Mouse (Mus musculus) gastrocnemius, adult 18-20 months (tissue): ENCODE data around the gene Ssu72. TPM values are rescaled to one million over a fixed set of nuclear protein-coding genes. Genes with fewer than 3 reads are reported as not detected.

ENCODE experiments used
- DNase-seq: peaks from one replicate; pipeline ENCODE4 v3.0.0; 2021; ENCODE audit warnings: low spot score
- total RNA-seq, 2 experiments: library from RNA; stranded (reverse); gene quantifications; 2 replicates each; pipeline ENCODE4 v1.2.3; 2021

The Ssu72 gene
- total RNA-seq, 2 experiments from 2014 or later, result 40.7 to 45.6 TPM

GRCm38 (mm10) chr4:155745136-155745535 is 40.5 kb downstream of the Ssu72 start:
- no peak for DNase-seq

DNA sequence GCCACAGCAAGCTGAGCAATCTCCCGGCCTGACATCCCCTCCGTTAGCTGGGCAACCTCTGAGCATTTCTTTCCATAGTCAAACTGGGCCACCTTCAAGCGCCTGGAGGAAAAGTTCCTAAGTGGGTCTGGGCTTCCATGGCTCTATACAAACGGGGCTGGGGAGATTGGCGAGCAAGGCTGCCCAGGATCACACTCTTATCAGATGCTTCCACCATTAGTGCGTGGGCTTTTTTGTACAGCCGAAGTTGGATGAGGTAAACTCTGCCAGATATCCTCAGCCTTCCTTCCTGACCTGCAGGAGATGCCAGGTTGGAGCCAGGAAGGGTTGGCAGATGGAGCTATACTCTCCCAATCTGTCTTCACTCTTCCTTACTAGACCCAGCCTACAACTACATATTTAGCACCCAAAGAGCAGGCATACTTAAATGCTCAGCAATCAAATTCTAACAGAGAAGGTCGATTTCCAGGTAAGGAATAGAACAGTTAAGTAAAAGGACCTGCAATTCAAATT is 41.5 kb downstream of the Ssu72 start:
- DNase-seq, result no peak

GRCm38 (mm10) chr4:155746575-155747490 is 42.2 kb downstream of the Ssu72 start:
- DNase-seq, result no peak

DNA sequence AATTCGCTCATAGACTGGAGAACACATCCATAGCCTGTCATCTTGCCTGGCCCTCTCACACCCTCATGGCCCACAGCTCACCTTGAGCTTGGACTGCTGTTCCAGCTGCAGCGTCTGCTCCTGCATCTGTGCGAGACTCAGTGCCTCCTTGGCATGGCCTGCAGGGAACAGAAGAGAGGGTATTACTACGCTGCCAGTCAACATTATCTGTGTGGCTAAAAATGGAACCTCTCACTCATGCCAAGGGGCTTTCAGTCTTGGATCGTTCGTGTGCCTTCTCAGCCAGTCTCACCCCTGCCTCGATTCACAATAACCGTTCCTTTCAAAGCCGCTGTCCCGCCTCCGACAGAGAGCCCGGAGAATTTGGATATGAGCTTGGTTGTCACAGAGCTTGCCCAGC is 52.4 kb downstream of the Ssu72 start:
- DNase-seq, result no peak

DNA sequence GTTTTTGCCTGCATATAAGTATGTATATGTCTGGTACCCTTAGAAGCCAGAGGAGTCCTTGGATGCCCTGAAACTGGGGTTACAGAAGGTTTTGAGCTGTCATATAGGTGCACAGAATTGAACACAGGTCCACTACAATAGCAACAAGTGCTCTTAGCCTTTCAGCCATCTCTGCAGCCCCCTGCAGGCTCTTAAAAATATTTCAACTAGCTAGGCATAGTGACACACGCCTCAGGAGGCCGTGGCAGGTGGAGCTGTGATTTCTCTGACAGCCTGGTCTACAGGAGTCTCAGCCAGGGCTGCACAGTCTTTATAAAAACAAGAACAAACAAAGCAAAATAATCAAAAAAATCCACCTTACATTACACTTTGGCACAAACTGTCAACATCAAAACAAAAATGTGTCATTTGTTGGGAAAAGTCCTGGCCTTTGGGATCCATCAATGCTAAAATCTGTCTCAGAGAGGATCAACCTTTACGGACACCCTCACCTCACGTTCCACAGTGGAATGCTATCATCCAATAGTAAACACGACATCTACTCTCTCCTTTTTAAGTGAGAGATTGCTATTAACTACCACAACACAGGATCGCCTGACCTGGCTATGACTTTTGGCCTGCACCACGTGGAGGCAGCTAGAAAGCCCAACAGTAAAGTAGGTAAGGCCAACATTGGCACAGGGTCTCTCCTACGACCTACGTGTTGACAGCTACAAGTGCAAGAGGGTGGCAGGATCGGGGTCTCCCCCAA is 55.4 kb downstream of the Ssu72 start:
- DNase-seq, result no peak

- DNase-seq, result peak; percentile 97
Measured at GRCm38 (mm10) chr4:155760613-155761355, 56.2 kb downstream of the Ssu72 start, which contains the start of gene Atad3a. Atad3a (minus strand) TSS chr4:155761093.

- no peak for DNase-seq
Measured at GRCm38 (mm10) chr4:155761356-155762099, 56.9 kb downstream of the Ssu72 start.

- no peak for DNase-seq
Measured at GRCm38 (mm10) chr4:155762357-155762756, 57.8 kb downstream of the Ssu72 start.

DNA sequence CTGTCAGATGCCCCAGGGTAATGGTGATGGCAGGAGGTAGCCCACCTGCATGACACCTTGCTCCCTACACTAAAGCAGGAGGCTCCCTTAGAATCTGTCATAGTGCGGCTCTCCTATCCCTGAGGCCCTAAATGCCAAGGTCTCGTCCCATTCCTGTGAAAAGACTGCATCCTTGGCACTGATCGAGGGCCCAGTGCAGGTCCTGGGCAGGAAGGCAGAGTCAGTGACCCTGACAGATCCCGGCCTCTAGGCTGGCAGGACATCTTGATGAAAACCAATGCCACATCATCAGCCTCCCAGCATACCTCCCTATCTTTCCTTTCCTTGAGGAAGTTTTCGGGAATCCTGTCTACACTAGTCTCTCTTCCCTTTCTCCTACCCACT is 64.9 kb downstream of the Ssu72 start:
- no peak for DNase-seq

- peak; percentile 93 for DNase-seq
Measured at GRCm38 (mm10) chr4:155769880-155770512, 65.4 kb downstream of the Ssu72 start.

GRCm38 (mm10) chr4:155770626-155771025 is 66.0 kb downstream of the Ssu72 start:
- peak; percentile 89 for DNase-seq

- no peak for DNase-seq
Measured at GRCm38 (mm10) chr4:155771706-155772105, 67.1 kb downstream of the Ssu72 start.

DNA sequence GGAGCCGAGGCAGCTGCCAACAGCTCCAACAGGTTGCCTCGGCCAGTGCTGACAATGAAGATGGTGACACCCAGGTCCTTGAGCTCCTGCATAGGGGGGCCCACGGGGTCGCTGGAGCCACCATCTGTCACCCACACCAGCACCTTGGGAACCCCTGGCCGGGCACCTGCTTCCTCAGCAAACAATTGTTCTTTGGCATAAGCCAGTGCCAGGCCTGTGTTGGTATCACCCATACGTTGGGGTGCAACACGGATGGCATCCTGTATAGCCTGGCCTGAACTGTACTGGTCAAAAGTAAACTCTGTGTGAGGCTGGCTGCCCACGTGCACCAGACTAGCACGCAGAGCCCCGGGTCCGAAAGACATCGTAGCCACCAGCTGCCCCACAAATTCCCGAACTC is 68.2 kb downstream of the Ssu72 start:
- DNase-seq, result no peak

GRCm38 (mm10) chr4:155773335-155774078 is 68.9 kb downstream of the Ssu72 start:
- no peak for DNase-seq

GRCm38 (mm10) chr4:155774280-155774754 is 69.7 kb downstream of the Ssu72 start, which contains the start of gene Vwa1:
Vwa1 (minus strand) TSS chr4:155774698.
- DNase-seq, result peak; percentile 93

DNA sequence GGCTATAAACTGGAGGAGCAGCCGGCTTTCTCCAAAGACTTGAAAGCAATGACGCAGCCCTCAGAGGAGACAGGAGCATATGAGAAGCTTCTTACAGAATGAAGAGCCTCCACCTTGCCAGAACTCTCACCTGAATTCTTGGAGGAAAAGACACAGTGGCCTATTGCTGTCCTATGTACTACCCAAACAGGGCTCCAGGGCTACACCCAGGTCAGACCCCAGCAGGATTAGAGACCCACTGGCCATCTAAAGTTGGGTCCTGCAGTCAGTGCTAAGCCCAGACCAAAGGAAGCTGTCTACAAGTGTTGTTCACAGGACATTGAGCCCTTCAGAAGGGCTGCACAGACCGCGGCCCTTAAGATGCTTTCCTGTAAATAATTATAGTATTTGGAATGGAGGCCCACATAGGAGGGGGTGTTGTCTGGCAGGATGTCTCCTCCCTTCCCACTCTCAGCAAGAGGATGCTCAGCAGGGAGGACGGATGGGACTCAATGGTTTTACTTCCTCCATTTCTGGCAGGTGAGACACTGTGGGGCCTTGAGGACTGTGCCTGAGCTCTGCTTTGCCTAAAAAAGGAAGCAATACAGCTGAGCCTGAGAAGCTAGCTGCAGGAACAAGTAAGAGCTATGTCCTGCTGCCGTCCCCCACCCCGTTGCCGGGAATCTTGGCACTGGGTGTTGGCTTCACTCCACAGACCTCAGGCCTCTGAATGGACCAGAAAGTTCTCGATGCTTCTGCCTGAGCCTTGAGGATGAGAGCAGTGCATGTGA is 70.6 kb downstream of the Ssu72 start:
- peak; percentile 76 for DNase-seq

- no peak for DNase-seq
Measured at GRCm38 (mm10) chr4:155775855-155776254, 71.3 kb downstream of the Ssu72 start.

GRCm38 (mm10) chr4:155776704-155777335 is 72.2 kb downstream of the Ssu72 start:
- DNase-seq, result no peak
